Mouse (Mus musculus) kidney, embryonic 14.5 days (tissue): ENCODE results near the gene Cavin4. TPM values are rescaled to one million over a fixed set of nuclear protein-coding genes. Genes with fewer than 3 reads are reported as not detected.

Experiments
- ATAC-seq: fragments of 200-750 bp; cut with Nextera tagmentation; 2 replicates; pipeline ENCODE4 v1.8.0; 2017; ENCODE audit warnings: moderate number of reproducible peaks, mild to moderate bottlenecking, moderate TSS enrichment, moderate library complexity; ENCODE audit not compliant: low FRiP score, low TSS enrichment
- H3K27ac ChIP-seq: fragments of 300-500 bp; sonication (generic); 2 replicates; pipeline ENCODE4 v1.5.1; 2014; ENCODE audit warnings: low read depth, mild to moderate bottlenecking, low read length, moderate library complexity, mixed read lengths
- H3K27me3 ChIP-seq: fragments of 300-500 bp; sonication (generic); 2 replicates; pipeline ENCODE4 v1.6.1; 2014; ENCODE audit warnings: mild to moderate bottlenecking, low read length; ENCODE audit not compliant: control insufficient read depth, insufficient read depth
- H3K36me3 ChIP-seq: fragments of 300-500 bp; sonication (generic); 2 replicates; pipeline ENCODE4 v1.6.1; 2014; ENCODE audit warnings: low read length, mixed read lengths; ENCODE audit not compliant: control insufficient read depth, insufficient read depth
- H3K4me1 ChIP-seq: fragments of 300-500 bp; sonication (generic); 2 replicates; pipeline ENCODE4 v1.6.1; 2014; ENCODE audit warnings: low read length, mixed read lengths; ENCODE audit not compliant: control insufficient read depth, insufficient read depth
- H3K4me2 ChIP-seq: fragments of 300-500 bp; sonication (generic); replicated peaks from 2 replicates; pipeline ENCODE4 v1.6.1; 2014; ENCODE audit warnings: low read depth, mild to moderate bottlenecking, low read length
- H3K4me3 ChIP-seq: fragments of 300-500 bp; sonication (generic); 2 replicates; pipeline ENCODE4 v1.5.1; 2014; ENCODE audit warnings: mild to moderate bottlenecking, low read length
- H3K9ac ChIP-seq: fragments of 300-500 bp; sonication (generic); 2 replicates; pipeline ENCODE4 v1.6.1; 2014; ENCODE audit warnings: low read depth, mild to moderate bottlenecking, low read length, moderate library complexity
- H3K9me3 ChIP-seq: fragments of 300-500 bp; sonication (generic); 2 replicates; pipeline ENCODE4 v1.6.1; 2016; ENCODE audit warnings: low read length; ENCODE audit not compliant: control insufficient read depth
- WGBS: fragments of 180-500 bp; shearing (Covaris S2); extraction: QIAGEN DNeasy Blood & Tissue Kit; methylation state at CpG from one replicate; pipeline ENCODE4 v1.1.7; 2014; 5-methylcytosine and 5-hydroxymethylcytosine counted together
- polyA plus RNA-seq: library from polyadenylated mRNA; unstranded; fragments of >200 nt; fragmentation: Nextera tagmentation; extraction: Ambion mirVana; gene quantifications from 2 replicates; pipeline ENCODE4 v1.2.1, GENCODE M21; 2014

The Cavin4 gene
- polyA plus RNA-seq, 1 experiment from 2014 or later = 1.2 TPM

- WGBS = 21% methylated on average over 6 of the region's 6 CpGs
- ATAC-seq = peak; percentile 92
Observed at GRCm38 (mm10) chr4:48633529-48633928, 29.8 kb upstream of the Cavin4 start.

GRCm38 (mm10) chr4:48634058-48634457, 29.3 kb upstream of the Cavin4 start:
- no peak overlapping the region for H3K4me2 ChIP-seq
- 60% methylated on average over 2 of the region's 2 CpGs for WGBS
- peak overlapping the region; percentile 24; the same call in 1 of the 2 replicates for H3K27ac ChIP-seq
- peaks cover 23% of the 10 kb centered on the region; the same call in 1 of the 2 replicates for H3K36me3 ChIP-seq
- no peak overlapping the region for H3K4me3 ChIP-seq
- H3K9ac ChIP-seq = no peak overlapping the region
- no peaks in the 10 kb centered on the region for H3K27me3 ChIP-seq
- peaks cover 16% of the 10 kb centered on the region; the same call in 1 of the 2 replicates for H3K4me1 ChIP-seq
- ATAC-seq = peak; percentile 26; the same call in 1 of the 2 replicates
- no peaks in the 10 kb centered on the region for H3K9me3 ChIP-seq

More at GRCm38 (mm10) chr4:48633529-48633928, 29.8 kb upstream of the Cavin4 start:
- no peak overlapping the region for H3K4me3 ChIP-seq
- H3K9ac ChIP-seq = no peak overlapping the region
- peaks cover 16% of the 10 kb centered on the region; the same call in 1 of the 2 replicates for H3K4me1 ChIP-seq
- no peak overlapping the region for H3K4me2 ChIP-seq
- H3K27me3 ChIP-seq = no peaks in the 10 kb centered on the region
- no peaks in the 10 kb centered on the region for H3K9me3 ChIP-seq
- no peak overlapping the region; the same call in 1 of the 2 replicates for H3K27ac ChIP-seq
- peaks cover 22% of the 10 kb centered on the region; the same call in 1 of the 2 replicates for H3K36me3 ChIP-seq

- Histone ChIP-seq H3K27ac (no peak overlapping the region), H3K9me3 (no peaks in the 10 kb centered on the region), H3K4me2 (no peak overlapping the region), H3K27me3 (no peaks in the 10 kb centered on the region), H3K4me1 (peaks cover 8% of the 10 kb centered on the region; the same call in 1 of the 2 replicates), H3K36me3 (peaks cover 41% of the 10 kb centered on the region), H3K9ac (no peak overlapping the region), H3K4me3 (no peak overlapping the region)
- 93% methylated on average over 13 of the region's 13 CpGs for WGBS
- ATAC-seq = no peak
Observed at GRCm38 (mm10) chr4:48636831-48637230, 26.5 kb upstream of the Cavin4 start.

GRCm38 (mm10) chr4:48638132-48638531, 25.2 kb upstream of the Cavin4 start:
- Histone ChIP-seq H3K9ac (no peak overlapping the region), H3K36me3 (peaks cover 46% of the 10 kb centered on the region), H3K27me3 (no peaks in the 10 kb centered on the region), H3K27ac (no peak overlapping the region), H3K9me3 (no peaks in the 10 kb centered on the region), H3K4me3 (no peak overlapping the region), H3K4me1 (no peaks in the 10 kb centered on the region; the same call in 1 of the 2 replicates), H3K4me2 (no peak overlapping the region)
- WGBS = 71% methylated on average over 10 of the region's 10 CpGs
- ATAC-seq = no peak

GRCm38 (mm10) chr4:48639503-48639902, 23.8 kb upstream of the Cavin4 start:
- Histone ChIP-seq H3K4me2 (no peak overlapping the region), H3K4me3 (no peak overlapping the region), H3K36me3 (peaks cover 48% of the 10 kb centered on the region), H3K4me1 (no peaks in the 10 kb centered on the region), H3K9ac (no peak overlapping the region), H3K27me3 (no peaks in the 10 kb centered on the region), H3K9me3 (no peaks in the 10 kb centered on the region), H3K27ac (no peak overlapping the region)
- 93% methylated on average over 17 of the region's 17 CpGs for WGBS
- ATAC-seq = no peak

GRCm38 (mm10) chr4:48643801-48644200, 19.5 kb upstream of the Cavin4 start:
- Histone ChIP-seq H3K9me3 (no peaks in the 10 kb centered on the region), H3K27ac (no peak overlapping the region), H3K27me3 (no peaks in the 10 kb centered on the region), H3K4me3 (no peak overlapping the region), H3K4me1 (no peaks in the 10 kb centered on the region), H3K4me2 (no peak overlapping the region), H3K9ac (no peak overlapping the region), H3K36me3 (peaks cover 54% of the 10 kb centered on the region)
- WGBS = 93% methylated on average over 6 of the region's 6 CpGs
- ATAC-seq = no peak

- H3K27ac ChIP-seq = no peak overlapping the region
- H3K36me3 ChIP-seq = peaks cover 53% of the 10 kb centered on the region
- ATAC-seq = no peak
- WGBS = 93% methylated on average over 5 of the region's 5 CpGs
- no peak overlapping the region for H3K4me2 ChIP-seq
- no peak overlapping the region for H3K9ac ChIP-seq
- H3K27me3 ChIP-seq = no peaks in the 10 kb centered on the region
- no peaks in the 10 kb centered on the region for H3K4me1 ChIP-seq
- no peaks in the 10 kb centered on the region for H3K9me3 ChIP-seq
- no peak overlapping the region for H3K4me3 ChIP-seq
Observed at GRCm38 (mm10) chr4:48646143-48646542, 17.2 kb upstream of the Cavin4 start.

- Histone ChIP-seq H3K27me3 (no peaks in the 10 kb centered on the region), H3K27ac (no peak overlapping the region), H3K36me3 (peaks cover 53% of the 10 kb centered on the region), H3K4me2 (no peak overlapping the region), H3K9me3 (no peaks in the 10 kb centered on the region), H3K4me3 (no peak overlapping the region), H3K4me1 (no peaks in the 10 kb centered on the region), H3K9ac (no peak overlapping the region)
- WGBS = 92% methylated on average over 10 of the region's 10 CpGs
- no peak for ATAC-seq
Observed at GRCm38 (mm10) chr4:48650617-48651360, 12.5 kb upstream of the Cavin4 start.

GRCm38 (mm10) chr4:48654118-48654517, 9.2 kb upstream of the Cavin4 start:
- Histone ChIP-seq H3K36me3 (peaks cover 59% of the 10 kb centered on the region), H3K4me1 (no peaks in the 10 kb centered on the region), H3K27ac (no peak overlapping the region), H3K4me3 (no peak overlapping the region), H3K9ac (no peak overlapping the region), H3K27me3 (no peaks in the 10 kb centered on the region), H3K9me3 (no peaks in the 10 kb centered on the region), H3K4me2 (no peak overlapping the region)
- ATAC-seq = no peak
- 59% methylated on average over 4 of the region's 4 CpGs for WGBS
